ENCODE assay signal across 13 mouse cellular contexts in genomic region chr3:131207846-131208245, GRCm38 (mm10).
DNase-seq lines count a peak whose midpoint lies in the region; ATAC-seq lines count a peak whose summit lies in the region.
"Had no signal": no experiment of that assay in that cellular context is flagged by ENCODE, and none has a peak within 500 bp of the region (broad histone marks: within the 10 kb centered on the region; RNA-seq: fewer than 3 reads in every experiment).

No protein-coding gene starts in this region.

- H3K27ac ChIP-seq in heart, embryonic 16.5 days (ENCODE audit: low read length): no peak overlapping the region
- H3K27ac ChIP-seq: limb, embryonic 13.5 days had no signal

- 0 out of 2 replicates have a peak, but pooled peaks have one; percentile 23 for ATAC-seq in heart, embryonic 16.5 days (replicated peaks; ENCODE audit: extremely low read depth, insufficient read depth, low FRiP score)
- peak; percentile 5 for ATAC-seq in activated CD4-positive, CD25-positive, alpha-beta regulatory T cell, adult 4 months

- no peaks in the 10 kb centered on the region for H3K4me1 ChIP-seq in heart, embryonic 16.5 days (ENCODE audit: control insufficient read depth, insufficient read depth, low read length)

- no peak overlapping the region for H3K4me3 ChIP-seq in heart, embryonic 16.5 days (ENCODE audit: low read length)
- H3K4me3 ChIP-seq: erythroblast, embryonic 14.5 days; limb, embryonic 13.5 days had no signal

- H3K9me3 ChIP-seq in heart, embryonic 16.5 days (replicated peaks; ENCODE audit: control insufficient read depth, low read length): no peaks in the 10 kb centered on the region
- H3K9me3 ChIP-seq: limb, embryonic 13.5 days had no signal

- intact Hi-C loops in heart, postnatal 14 days (cut with DNase I): no loop called here

- 48% methylated on average over 5 of the region's 5 CpGs for WGBS in heart, embryonic 16.5 days

- H3K27me3 ChIP-seq in heart, embryonic 16.5 days (ENCODE audit: control insufficient read depth, insufficient read depth, low read length): no peaks in the 10 kb centered on the region
- H3K27me3 ChIP-seq: limb, embryonic 13.5 days had no signal

- no peak for DNase-seq in heart, postnatal 14 days
- peak; percentile 61 for DNase-seq in CD4-positive, CD25-positive, alpha-beta regulatory T cell, adult 2 months (ENCODE audit: low read depth, low spot score)
- DNase-seq in thymus, postnatal 0 days (ENCODE audit: low spot score): peak; percentile 62
- no peak for DNase-seq in right cerebral cortex, postnatal 10 days (ENCODE audit: low spot score in 2 of 2)
- DNase-seq in urinary bladder, postnatal 10 days (ENCODE audit: low spot score): no peak
- DNase-seq: cerebellum, adult 8-10 months; kidney, adult 18-20 months; kidney, postnatal 4 days; right cerebral cortex, postnatal 14 days had no signal

- H3K4me2 ChIP-seq in heart, embryonic 16.5 days (ENCODE audit: low read depth, low read length): no peak overlapping the region
- H3K4me2 ChIP-seq: limb, embryonic 13.5 days had no signal

- no peaks in the 10 kb centered on the region for H3K36me3 ChIP-seq in heart, embryonic 16.5 days (ENCODE audit: control insufficient read depth, insufficient read depth)

- no peak overlapping the region for H3K9ac ChIP-seq in heart, embryonic 16.5 days (ENCODE audit: low read length)
- H3K9ac ChIP-seq: limb, embryonic 13.5 days had no signal

Comparison
In these comparisons a context has a peak if more than half of its experiments do, and no peak if none do; other contexts are left out.
1. DNase-seq: peak in CD4-positive, CD25-positive, alpha-beta regulatory T cell, adult 2 months (single experiment) and thymus, postnatal 0 days (single experiment); none in heart, postnatal 14 days (0 of 2), right cerebral cortex, postnatal 10 days (0 of 2) and urinary bladder, postnatal 10 days (single experiment).